Mouse (Mus musculus): ENCODE measurements around the gene Mmp21. TPM values are rescaled to one million over a fixed set of nuclear protein-coding genes. Genes with fewer than 3 reads are reported as not detected.

Mmp21 gene
- total RNA-seq, 2 experiments from 2014 or later, result not detected

GRCm38 (mm10) chr7:133669946-133670345 lies 9.9 kb downstream of the Mmp21 start:
- ATAC-seq (replicated peaks; ENCODE audit: low FRiP score, low TSS enrichment, poor library complexity, severe bottlenecking), result no peak

- no peak for ATAC-seq (replicated peaks; ENCODE audit: low FRiP score, low TSS enrichment, poor library complexity, severe bottlenecking)
Observed at GRCm38 (mm10) chr7:133669071-133669470, 10.8 kb downstream of the Mmp21 start.

DNA sequence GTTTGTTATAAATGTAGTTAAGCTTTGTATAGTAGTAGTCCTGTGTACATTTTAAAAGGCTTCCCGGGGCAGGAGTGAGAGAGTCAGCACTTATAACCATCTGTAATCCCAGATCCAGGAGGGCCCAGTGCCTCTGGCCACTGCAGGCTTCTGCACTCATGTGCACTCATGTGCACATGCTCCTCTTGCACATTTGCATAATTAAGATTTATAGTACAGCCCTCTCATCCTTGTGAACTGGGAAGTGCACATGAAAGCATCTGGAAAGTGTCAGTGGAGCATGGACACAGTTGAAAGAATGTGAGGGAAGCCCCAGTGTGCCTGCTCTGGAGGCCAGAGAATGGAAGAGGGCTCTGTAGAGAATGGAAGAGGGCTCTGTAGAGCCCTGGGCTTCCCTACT lies 17.4 kb downstream of the Mmp21 start:
- ATAC-seq (replicated peaks; ENCODE audit: low FRiP score, low TSS enrichment, poor library complexity, severe bottlenecking), result no peak

DNA sequence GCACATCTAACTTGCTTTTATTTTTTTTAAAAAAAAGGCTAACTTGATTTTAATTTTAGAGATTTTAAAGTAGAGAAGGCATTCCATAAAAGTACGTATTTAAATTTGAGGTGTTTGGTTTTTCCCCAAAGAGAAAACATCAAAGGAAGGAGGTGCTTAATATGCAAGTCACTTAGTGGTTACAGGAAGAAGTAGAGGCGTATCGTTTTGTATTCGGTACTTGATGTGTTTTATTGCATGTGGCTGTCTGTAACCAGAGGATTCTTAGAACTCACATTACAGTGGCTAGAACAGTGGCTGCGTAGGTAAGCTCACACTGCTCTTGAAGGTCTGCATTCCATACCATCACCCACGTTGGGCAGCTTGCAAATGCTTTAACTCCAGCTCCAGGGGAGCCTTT lies 34.1 kb downstream of the Mmp21 start:
- ATAC-seq (replicated peaks; ENCODE audit: low FRiP score, low TSS enrichment, poor library complexity, severe bottlenecking), result no peak

DNA sequence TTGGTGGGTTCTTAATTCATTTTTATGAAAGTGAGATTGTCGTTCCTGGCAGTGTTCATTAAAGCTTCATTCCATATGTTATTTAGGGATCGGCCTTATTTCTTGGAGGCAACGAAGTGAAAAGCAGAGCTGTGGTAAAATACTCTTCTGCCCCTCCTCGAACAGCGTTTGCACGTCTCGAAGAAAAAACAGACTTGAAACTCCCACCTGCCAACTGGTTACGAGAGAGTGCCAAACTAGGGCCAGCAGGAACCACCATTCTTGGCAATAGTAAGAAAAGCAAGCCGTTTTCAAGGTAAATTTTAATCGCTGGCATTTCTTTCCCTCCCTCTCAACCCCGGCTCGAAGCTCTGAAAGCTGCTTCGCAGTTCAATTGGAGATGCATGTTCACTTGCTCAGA lies 41.0 kb downstream of the Mmp21 start:
- ATAC-seq (replicated peaks; ENCODE audit: low FRiP score, low TSS enrichment, poor library complexity, severe bottlenecking), result no peak

- no peak for ATAC-seq (replicated peaks; ENCODE audit: low FRiP score, low TSS enrichment, poor library complexity, severe bottlenecking)
Observed at GRCm38 (mm10) chr7:133638306-133638705, 41.6 kb downstream of the Mmp21 start.

GRCm38 (mm10) chr7:133637361-133638305 lies 42.2 kb downstream of the Mmp21 start, which contains the start of gene Edrf1:
Edrf1 (plus strand) TSS chr7:133637543.
- peak; percentile 97 for ATAC-seq (replicated peaks; ENCODE audit: low FRiP score, low TSS enrichment, poor library complexity, severe bottlenecking)

- ATAC-seq (replicated peaks; ENCODE audit: low FRiP score, low TSS enrichment, poor library complexity, severe bottlenecking), result peak; percentile 54
Observed at GRCm38 (mm10) chr7:133636738-133637352, 43.0 kb downstream of the Mmp21 start.

DNA sequence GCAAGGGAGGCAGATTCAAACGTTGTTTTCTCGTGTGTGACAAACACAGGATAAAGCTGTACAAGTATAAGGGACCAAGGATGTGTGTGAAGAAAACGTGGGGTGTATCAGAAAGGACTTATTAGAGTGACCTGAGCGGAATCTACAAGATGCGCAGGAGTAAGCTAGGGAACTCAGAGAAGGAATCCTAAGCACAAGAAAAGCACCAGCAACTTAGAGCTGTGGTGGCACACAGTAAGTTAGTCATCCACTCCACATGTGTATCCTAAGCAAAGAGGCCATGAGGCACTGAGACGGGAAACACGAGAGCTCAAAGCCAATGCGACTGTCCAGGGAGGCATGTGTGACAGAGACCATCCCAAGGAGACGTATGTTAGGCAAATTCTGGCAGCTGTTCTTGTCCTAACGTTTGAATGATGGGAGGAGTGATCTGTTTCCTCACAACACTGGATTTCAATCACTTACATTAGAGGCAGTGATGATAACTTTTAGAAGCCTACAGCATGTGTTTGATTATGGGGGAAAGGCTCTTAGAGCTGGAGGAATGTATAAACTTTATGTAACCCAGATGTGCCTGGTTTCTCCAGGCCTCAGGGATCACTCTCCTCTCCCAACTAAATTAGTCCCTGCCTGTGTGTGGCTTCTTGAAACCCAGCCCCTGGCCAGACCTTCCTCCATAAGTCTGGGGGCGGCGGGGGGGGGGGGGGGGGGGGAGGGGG lies 44.8 kb downstream of the Mmp21 start:
- ATAC-seq (replicated peaks; ENCODE audit: low FRiP score, low TSS enrichment, poor library complexity, severe bottlenecking), result no peak

GRCm38 (mm10) chr7:133632476-133632875 lies 47.4 kb downstream of the Mmp21 start:
- peak; percentile 48 for ATAC-seq (replicated peaks; ENCODE audit: low FRiP score, low TSS enrichment, poor library complexity, severe bottlenecking)

GRCm38 (mm10) chr7:133630821-133631220 lies 49.0 kb downstream of the Mmp21 start:
- ATAC-seq (replicated peaks; ENCODE audit: low FRiP score, low TSS enrichment, poor library complexity, severe bottlenecking), result no peak

GRCm38 (mm10) chr7:133627184-133627936 lies 52.5 kb downstream of the Mmp21 start:
- no peak for ATAC-seq (replicated peaks; ENCODE audit: low FRiP score, low TSS enrichment, poor library complexity, severe bottlenecking)

Other genes starting within 250 kb of the Mmp21 start
- not detected in 2 replicates for gene Tex36, start 77.9 kb downstream of the Mmp21 start, total RNA-seq (2014; fragmentation: Nextera tagmentation)
- gene Tex36, start 77.9 kb downstream of the Mmp21 start, total RNA-seq (2017), result not detected in 2 replicates
- gene Edrf1, start 42.5 kb downstream of the Mmp21 start, total RNA-seq (2014; fragmentation: Nextera tagmentation), result 25.5 and 29.9 TPM in 2 replicates
- gene Edrf1, start 42.5 kb downstream of the Mmp21 start, total RNA-seq (2017), result 34.2 and 37.9 TPM in 2 replicates
- 163 and 166 TPM in 2 replicates for gene Bccip, start 29.3 kb upstream of the Mmp21 start, total RNA-seq (2014; fragmentation: Nextera tagmentation)
- 224 and 247 TPM in 2 replicates for gene Bccip, start 29.3 kb upstream of the Mmp21 start, total RNA-seq (2017)
- gene Uros, start 30.0 kb upstream of the Mmp21 start, total RNA-seq (2014; fragmentation: Nextera tagmentation), result 63.6 and 75.9 TPM in 2 replicates
- gene Uros, start 30.0 kb upstream of the Mmp21 start, total RNA-seq (2017), result 42.4 and 82.1 TPM in 2 replicates
- not detected in 2 replicates for gene Fank1, start 96.8 kb upstream of the Mmp21 start, total RNA-seq (2014; fragmentation: Nextera tagmentation)
- not detected in 2 replicates for gene Fank1, start 96.8 kb upstream of the Mmp21 start, total RNA-seq (2017)
- 19.6 and 25.9 TPM in 2 replicates for gene Dhx32, start 102.7 kb upstream of the Mmp21 start, total RNA-seq (2014; fragmentation: Nextera tagmentation)
- gene Dhx32, start 102.7 kb upstream of the Mmp21 start, total RNA-seq (2017), result 23.0 and 27.7 TPM in 2 replicates